Mouse (Mus musculus) thymus, postnatal 36 days (tissue): ENCODE results near the gene Map7d1.
A peak's percentile ranks its signal among the peaks of the same experiment; 100 is the strongest.

Experiments used
- DNase-seq, 2 experiments: peaks; one replicate each; pipeline ENCODE4 v3.0.0; 2022; ENCODE audit warnings: mixed read lengths in 2 of 2

The Map7d1 gene

DNA sequence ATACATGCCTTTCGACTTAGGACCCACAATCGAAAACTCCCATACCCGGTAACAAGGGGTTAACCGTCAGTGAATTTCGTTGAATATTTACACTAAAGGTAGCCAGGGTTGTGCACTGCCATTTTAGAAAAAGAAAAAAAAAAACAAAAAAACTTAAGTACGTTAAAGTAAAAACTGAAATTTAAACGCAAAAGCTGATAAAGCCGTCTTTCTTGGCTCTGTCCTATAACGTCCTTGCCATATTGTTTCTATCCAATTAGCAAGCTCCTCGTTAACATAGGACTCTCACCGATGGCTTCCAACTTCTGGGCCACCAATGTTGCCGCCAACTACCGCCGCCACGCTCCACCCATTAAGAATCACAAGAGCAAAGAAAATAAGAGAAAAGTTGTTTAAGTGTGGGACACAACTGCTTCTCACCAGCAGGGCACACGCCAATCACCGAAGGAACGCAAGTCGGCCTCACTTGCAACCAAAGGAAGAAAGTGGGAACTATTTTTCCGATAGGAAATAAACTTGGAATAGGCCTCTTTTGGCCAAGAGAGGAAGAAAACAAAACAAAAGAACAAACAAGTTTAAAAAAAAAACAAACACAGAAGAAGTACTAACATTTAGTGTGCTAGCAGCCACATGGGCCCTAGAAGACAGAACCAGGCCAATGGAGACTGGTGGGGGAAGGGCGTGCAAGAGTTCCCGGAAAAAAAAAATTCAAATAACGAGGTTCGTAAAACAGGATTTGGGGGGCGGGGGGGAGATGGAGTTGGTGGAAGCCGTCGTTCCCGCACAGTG is 54.4 kb downstream of the Map7d1 start:
- DNase-seq = peak; percentile 38 to 57

GRCm38 (mm10) chr4:126200656-126201055 is 55.5 kb downstream of the Map7d1 start:
- no peak for DNase-seq

DNA sequence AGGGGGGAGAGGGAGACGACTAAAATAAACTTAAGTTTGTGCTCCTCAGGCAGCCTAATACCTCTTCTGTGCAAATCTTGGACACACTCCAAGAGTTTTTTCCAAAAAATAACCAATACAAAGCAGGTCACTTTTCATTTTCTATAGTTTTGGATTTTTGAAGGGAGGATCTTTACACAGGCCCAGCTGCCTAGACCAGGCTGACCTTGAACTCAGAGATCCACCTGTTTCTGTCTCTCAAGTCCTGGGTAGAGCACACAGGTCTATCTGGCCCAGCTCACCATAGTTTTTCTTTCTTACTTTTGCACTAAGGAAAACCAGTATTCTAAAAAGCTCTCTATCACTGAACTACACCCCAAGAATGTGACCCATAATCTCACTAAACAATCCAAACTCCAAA is 56.1 kb downstream of the Map7d1 start:
- no peak for DNase-seq

DNA sequence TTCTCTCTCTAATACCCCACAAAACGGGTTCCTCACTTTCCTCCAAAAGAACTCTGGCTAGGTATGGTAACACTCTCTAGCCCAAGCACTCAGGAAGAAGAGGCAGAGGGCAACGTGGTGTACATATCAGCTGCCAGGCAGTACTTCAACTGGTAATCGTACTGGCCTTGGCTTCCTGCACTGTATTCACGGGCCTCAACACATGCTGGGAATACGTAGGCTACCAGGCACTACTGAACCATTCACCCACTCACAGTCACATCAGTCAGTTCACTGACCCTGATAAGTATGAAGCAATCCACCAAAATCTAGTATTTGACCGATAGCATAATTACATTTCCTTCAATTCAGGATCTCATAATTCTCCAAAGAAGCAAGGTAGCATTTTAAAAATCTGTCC is 56.6 kb downstream of the Map7d1 start:
- DNase-seq = no peak

- no peak for DNase-seq
Observed at GRCm38 (mm10) chr4:126197485-126197884, 58.7 kb downstream of the Map7d1 start.

DNA sequence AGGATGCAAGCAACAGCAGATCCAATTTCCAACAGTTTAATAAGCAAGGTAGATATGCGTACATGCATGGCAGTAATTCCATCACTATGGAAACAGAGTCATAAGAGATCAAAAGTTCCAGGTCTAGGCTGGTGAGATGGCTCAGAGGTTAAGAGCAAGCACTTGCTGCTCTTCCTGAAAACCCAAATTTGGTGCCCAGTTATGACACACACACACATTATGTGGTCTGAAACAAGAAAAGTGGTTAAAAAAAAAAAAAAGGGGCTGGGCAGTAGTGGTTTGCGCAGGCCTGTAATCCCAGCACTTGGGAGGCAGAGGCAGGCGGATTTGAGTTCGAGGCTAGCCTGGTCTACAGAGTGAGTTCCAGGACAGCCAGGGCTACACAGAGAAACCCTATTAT is 61.2 kb downstream of the Map7d1 start:
- DNase-seq = no peak

GRCm38 (mm10) chr4:126194216-126194615 is 61.9 kb downstream of the Map7d1 start:
- no peak for DNase-seq

GRCm38 (mm10) chr4:126190636-126191035 is 65.5 kb downstream of the Map7d1 start:
- no peak for DNase-seq

DNA sequence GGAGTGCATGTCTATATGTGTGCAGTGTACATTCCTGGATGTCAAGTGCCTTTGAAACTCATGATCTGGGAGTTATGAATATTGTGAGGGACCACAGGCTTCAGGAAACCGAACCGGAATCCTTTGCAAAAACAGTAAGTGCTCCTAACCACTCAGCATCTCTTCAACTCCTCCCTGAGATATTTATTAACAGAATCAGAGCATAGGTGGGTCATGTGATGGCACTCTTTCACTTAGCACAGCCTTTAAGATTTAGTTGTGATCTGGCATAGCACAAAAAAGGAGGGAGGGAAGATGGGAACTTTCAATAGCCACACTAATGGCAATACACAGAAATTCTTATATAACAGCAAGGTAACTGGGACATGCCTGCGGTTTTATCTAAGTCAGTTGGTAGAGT is 69.0 kb downstream of the Map7d1 start:
- DNase-seq = no peak

GRCm38 (mm10) chr4:126183034-126183433 is 73.1 kb downstream of the Map7d1 start:
- DNase-seq = no peak
